Mouse (Mus musculus) layer of hippocampus, adult 9-10 months (tissue): ENCODE measurements around the gene Nupr1l.
"Not testable (repeated sequence)": the region's sequence is repeated elsewhere in the genome, so short reads cannot be mapped to it uniquely, and the experiment has no call there.

ENCODE experiments used
- DNase-seq: peaks from one replicate; pipeline ENCODE4 v3.0.0; 2022; ENCODE audit warnings: low spot score

Nupr1l gene

DNA sequence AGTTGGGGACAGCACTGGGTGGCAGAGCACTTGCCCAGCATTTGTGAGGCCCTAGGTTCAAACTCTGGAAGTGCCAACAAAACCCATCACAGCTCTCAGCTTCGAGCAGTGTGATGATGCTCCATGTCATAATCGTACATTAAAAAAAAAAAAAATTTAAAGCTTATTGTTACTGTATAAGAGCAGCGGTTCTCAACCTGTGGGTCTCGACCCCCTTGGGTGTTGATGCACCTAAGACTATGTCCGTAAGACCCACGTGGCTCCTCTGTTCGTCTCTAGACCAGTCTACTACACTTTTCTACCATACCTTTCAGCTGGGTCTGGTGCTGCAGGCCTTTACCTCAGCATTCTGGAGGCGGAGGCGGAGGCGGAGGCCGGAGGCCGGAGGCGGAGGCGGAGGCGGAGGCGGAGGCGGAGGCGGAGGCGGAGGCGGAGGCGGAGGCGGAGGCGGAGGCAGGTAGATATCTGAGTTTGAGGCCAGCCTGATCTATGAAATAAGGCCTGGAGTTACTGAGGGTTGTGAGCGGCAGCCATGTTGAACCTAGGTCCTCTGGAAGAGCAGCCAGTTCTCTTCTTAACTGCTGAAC is 9.8 kb downstream of the Nupr1l start:
- DNase-seq: no peak

DNA sequence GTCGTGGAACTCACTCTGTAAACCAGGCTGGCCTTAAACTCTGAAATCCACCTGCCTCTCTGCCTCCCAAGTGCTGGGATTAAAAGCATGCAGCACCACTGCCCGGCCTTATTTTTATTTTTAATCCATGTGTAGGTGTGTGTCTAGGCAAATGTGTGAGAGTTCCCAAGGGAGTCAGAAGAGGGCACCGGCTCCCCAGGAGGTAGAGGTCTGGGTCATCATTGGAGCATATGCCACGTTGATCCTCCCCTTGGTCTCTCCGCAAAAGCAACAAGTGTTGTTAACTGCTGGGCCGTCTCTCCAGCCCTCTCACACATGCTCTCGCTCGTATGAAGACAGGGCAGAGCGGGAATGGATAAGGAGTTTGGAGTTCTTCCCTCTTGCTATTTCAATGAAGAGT is 10.4 kb downstream of the Nupr1l start:
- no peak for DNase-seq

- no peak for DNase-seq
These were observed 11.0 kb downstream of the Nupr1l start for GRCm38 (mm10) chr5:129919320-129919719.

DNA sequence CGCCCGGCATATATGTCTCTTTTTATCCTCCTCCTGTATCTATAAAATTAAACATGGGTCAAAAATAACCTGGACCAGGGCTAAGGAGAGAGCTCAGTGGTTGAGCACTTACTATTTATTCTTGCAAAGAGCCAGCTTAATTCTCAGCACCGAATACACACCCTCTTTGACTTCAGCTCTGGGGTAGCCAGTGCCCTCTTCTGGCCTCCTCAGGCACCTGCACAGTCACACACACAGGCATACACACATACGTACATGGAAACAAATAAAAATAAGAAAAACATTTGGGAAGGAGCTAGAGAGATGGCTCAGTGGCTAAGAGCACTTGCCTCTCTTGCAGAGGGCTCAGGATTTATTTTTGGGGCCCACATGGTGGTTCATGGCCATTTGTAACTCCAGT is 13.6 kb downstream of the Nupr1l start:
- no peak for DNase-seq

- no peak for DNase-seq
These were observed 16.6 kb downstream of the Nupr1l start for GRCm38 (mm10) chr5:129924820-129925452.

- no peak for DNase-seq
These were observed 17.6 kb downstream of the Nupr1l start for GRCm38 (mm10) chr5:129925933-129926332.

DNA sequence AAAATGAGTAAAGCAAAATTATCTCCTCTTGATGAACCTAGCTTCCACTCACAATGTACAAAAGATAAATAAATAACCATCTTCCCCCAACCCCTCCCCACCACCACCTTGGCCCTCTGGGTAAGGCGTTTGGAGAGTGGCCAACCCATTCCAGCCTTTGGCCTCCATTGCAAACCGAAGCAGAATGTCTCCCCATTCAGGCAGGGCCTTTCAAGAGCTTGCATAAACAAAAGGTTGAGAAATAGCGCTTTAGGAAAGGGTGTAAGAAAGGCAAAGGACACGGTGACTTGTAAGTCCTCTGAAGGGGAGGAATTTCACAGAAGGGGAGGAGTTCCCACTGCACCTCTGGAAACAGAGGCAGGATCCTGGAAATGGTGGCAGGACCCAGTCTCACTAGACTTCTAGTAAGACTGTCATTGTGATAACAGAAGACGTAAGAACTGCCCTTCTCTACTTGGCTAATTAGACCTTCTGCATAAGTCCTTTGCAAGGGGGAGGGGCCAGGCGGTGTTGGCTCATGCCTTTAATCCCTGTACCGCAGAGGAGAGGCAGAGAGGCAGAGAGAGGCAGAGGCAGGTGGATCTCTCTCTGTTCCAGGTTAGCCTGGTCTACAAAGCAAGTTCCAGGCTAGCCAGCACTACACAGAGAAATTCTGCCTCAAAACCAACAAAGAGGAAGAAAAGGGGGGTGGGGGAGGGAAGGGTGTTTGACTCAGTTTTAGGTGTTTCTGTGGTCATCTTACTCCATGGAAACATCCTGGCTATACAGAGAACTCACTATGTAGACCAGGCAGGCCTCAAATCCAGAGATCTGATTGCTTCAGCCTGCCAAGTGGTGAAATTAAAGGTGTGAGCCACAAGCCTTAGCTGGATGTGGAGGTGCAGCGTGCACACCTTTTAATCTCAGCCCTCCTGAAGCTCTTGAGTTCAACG is 21.9 kb downstream of the Nupr1l start:
- DNase-seq: no peak

DNA sequence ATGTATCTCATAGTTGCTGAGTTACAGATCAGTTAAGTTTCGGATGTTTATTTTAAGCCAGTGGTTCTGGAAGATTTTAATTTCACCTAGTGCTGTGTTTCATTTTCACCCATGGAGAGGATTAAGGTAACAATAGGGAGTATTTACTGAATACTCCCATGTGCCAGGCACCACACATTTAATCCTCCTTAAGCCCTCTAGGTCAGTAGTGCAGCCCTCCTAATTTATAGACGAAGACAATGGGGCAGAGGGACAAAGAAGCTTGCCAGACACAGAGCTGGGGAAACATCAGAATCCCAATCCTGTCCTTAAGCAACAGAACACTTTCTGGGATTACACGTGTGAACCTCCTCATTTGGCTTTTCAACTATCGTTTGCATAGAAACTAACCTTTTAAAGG is 28.6 kb downstream of the Nupr1l start:
- no peak for DNase-seq

DNA sequence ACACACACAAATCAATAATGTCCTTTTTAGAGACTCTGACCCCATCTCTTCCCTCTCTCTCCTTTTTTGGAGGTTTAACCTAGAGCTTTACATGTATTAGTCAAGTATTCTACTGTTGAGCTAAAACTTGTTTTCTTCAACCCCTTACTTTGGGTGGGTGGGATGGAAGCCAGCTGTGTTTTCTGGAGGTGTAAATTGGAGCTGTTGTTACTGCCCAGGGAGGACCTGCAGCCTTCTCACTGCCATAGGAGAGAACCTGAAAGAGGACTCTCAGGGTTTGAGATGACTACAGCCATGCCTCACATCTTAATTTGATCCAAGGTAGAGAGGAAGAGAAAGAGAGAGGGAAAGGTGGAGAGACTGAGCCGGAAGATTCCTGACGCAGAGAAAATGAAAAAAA is 31.9 kb downstream of the Nupr1l start:
- no peak for DNase-seq

DNA sequence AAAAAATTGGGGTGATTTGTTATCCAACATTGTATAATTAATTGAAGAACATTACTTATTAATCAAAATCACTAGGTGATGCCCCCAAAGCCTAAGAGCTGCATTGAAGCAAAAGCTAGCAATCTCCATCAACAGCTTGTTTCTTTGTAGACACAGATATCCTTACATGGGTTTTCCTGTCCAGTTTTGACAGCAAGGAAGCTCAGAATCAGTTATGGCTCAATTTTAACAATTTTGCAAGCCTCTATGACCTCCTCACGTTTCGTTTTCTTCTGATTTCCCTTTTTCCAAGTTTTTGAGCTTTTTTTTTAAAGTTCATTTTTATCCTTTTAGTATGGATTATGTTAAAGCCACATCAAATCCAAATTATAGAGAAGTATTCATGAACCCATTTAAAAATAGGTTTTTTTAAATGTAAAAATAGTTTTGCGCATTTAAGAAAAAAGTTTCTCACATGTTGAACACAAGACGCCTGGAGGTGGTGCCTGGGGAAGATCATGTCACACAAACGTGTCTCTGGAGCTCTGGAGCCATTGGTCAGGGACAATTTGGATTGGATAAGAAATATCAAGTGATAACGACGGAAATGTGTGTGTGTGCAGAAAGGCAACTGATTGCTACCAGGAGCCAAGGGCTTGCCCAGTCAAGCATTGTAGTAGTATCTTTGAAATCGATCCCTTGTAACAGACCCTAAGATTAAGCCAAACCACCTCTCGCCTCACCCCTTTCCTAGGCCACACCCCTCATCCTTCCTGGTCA is 32.6 kb downstream of the Nupr1l start:
- no peak for DNase-seq

DNA sequence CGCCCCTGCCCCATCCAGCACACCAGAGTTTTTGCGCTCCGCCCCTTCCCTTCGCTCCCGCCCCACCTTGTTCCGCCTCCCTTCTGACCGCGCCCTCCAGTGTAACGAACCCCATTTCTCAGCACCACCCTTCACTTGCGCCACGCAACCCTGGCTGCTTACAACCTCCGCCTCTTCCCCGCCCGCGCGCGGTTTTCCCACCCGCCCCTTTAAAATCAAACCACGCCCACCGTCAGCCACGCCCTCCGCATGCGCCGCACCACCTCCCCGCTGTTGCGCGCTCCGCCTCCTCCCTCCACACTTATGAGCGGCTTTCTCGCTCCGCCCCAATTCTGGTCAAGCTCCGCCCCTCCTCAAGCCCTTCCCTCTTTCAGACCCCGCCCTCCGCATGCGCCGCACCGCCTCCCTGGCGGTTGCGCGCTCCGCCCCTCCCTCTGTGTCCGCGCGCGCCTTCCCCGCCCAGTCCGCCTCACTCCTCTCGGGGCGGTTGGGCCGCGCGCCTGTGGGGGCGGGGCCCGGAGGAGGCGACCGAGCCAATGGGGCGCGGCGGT is 33.2 kb downstream of the Nupr1l start, which contains the start of gene Vkorc1l1:
Vkorc1l1 (plus strand) TSS at position 476 of the 551 bp plus-strand sequence.
- DNase-seq: peak; percentile 90

DNA sequence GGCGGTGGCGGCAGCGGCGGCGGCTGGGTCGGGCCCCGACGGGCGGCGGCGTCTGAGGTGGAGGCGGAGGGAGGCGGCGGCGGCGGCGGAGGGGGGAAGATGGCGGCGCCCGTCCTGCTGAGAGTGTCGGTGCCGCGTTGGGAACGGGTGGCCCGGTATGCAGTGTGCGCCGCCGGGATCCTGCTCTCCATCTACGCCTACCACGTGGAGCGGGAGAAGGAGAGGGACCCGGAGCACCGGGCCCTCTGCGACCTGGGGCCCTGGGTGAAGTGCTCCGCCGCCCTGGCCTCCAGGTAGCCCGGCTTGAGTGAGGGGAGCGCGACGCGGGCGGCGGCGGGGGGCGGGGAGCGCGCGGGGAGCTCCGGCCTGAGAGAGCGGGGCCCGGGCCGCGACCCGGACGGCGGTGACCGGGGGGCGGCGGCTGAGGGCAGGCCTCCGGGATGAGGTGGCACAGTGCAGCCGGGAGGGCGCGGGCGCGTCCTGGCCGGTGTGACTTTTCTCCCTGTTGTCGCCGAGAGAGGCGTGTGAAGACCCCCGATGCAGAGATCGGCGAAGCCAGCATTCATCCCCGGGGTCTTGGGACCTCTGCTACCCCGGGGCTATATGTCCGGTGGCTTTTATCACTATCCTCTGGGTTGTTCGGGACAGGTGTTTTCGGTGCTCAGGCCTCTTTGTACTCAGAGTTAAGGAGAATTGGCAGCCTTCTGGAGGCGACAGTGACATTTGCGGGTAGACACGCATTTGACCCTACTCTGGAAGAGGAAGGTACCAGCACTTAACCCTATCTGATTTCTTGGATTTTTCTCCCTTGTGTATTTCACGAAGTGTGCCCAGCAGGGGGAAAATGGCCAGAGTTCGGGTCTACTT is 34.0 kb downstream of the Nupr1l start:
- DNase-seq: not testable (repeated sequence)

GRCm38 (mm10) chr5:129943402-129943801 is 35.1 kb downstream of the Nupr1l start:
- no peak for DNase-seq

DNA sequence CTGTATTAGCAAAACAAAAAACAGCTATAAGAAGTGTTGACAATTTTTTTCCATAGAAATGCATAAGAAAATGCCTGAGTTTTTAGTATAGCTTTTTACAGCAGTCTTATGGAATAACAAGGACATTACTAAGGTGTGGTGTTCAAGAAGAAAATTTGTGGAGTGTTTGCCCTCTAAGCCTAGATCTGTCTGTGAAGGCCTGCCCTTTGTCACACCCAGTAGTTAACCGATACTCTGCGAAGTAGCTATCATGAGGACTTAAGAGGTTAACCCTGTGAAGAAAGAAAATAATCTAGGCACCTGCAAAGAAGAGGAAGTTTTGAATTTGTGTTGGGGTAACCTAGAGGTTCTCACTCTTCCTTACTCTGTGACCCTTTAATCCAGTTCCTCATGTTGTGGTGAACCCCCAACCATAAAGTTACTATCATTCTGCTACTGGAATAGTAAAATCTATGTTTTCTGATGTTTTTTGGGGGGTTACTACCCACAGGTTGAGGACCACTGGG is 39.2 kb downstream of the Nupr1l start:
- DNase-seq: no peak

DNA sequence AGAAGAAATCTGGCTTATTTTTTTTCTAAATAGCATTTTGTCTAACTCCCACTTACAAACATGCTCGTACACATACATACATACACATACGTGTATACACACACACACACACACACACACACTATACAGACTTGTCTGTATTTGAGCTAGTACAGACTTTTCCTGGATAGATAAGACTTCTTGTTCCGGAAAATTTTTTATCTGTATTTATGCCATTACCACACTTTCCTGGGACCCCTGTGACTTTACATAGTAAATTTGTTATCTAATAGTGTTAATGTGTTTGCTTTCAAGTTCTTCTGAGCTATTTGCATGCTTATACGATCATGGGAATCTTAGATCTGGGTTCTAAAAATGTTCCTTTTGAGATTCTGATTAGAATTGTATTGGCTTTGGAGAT is 43.8 kb downstream of the Nupr1l start:
- DNase-seq: no peak

DNA sequence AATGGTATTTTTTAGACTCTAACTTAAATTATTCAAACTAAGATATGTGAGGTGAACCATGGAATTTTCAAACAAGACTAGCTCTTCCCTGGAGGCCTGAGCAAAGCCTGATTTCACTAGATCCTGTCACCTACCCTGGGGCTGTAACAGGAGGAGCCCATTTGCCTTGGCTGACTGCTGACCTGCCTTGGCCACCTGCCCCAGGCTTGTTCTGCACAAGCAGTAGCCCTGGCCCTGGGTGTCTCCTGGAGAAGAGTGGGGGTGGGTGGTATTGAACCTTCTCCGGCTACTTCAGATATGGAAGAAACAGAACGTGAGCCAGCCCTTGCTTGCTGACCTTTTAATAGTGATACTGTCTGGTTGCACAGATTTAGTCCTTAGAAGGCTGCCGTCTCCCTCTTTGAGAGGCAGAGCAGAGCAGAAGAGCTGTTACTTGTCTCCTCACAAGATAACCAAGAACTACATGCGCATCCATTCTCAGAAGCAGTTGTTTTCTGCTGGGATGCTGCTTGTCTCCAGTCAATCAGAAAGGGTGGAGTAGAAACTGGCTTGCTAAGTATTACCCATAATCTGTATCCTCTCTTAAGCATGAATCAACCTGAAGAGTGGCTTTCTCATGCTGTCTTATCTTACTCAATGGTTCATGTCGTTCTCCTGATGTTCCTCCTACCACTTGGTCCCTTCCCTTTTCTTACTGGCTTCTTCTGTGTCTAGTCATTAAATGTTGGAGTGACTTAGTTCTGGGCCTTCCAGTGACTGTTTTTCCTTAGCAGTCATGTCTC is 46.3 kb downstream of the Nupr1l start:
- no peak for DNase-seq

- DNase-seq: no peak
These were observed 47.5 kb downstream of the Nupr1l start for GRCm38 (mm10) chr5:129955792-129956191.

DNA sequence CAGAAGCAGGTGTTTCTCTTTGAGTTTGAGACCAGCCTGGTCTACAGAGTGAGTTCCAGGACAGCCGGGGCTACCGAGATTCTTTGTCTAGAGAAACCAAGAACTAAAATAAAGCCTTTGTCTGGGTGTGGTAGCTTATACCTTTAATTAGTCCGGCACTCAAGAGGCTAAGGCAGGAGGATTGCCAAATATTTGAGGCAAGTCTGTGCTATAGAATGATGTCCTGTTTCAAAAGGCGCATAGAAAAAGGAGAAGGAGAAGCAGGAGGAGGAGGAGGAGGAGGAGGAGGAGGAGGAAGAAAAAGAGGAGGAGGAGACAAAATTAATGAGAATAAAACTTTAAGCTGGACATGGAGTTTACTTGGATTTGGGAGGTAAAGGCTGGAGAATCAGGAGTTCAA is 54.9 kb downstream of the Nupr1l start:
- no peak for DNase-seq
